Mouse (Mus musculus) lung, postnatal 0 days (tissue): ENCODE measurements around the gene Blnk. TPM values are rescaled to one million over a fixed set of nuclear protein-coding genes. Genes with fewer than 3 reads are reported as not detected.

ENCODE experiments used
- ATAC-seq: fragments of 200-750 bp; cut with Nextera tagmentation; 2 replicates; pipeline ENCODE4 v1.8.0; 2017; ENCODE audit warnings: moderate library complexity
- DNase-seq: peaks from one replicate; pipeline ENCODE4 v3.0.0-alpha.2; 2016; ENCODE audit warnings: low spot score
- H3K27ac ChIP-seq: fragments of 300-500 bp; sonication (generic); 2 replicates; pipeline ENCODE4 v1.5.1; 2014; ENCODE audit warnings: antibody characterized with exemption, mild to moderate bottlenecking, low read length, mixed read lengths
- H3K27me3 ChIP-seq: fragments of 300-500 bp; sonication (generic); replicated peaks from 2 replicates; pipeline ENCODE4 v1.6.1; 2014; ENCODE audit warnings: low read length, mixed read lengths; ENCODE audit not compliant: insufficient read depth
- H3K36me3 ChIP-seq: fragments of 300-500 bp; sonication (generic); 2 replicates; pipeline ENCODE4 v1.6.1; 2014; ENCODE audit warnings: low read length, mixed read lengths; ENCODE audit not compliant: insufficient read depth
- H3K4me1 ChIP-seq: fragments of 300-500 bp; sonication (generic); 2 replicates; pipeline ENCODE4 v1.6.1; 2014; ENCODE audit warnings: antibody characterized with exemption, low read depth, low read length, mixed read lengths; ENCODE audit not compliant: insufficient read depth
- H3K4me2 ChIP-seq: fragments of 300-500 bp; sonication (generic); replicated peaks from 2 replicates; pipeline ENCODE4 v1.6.1; 2014; ENCODE audit warnings: low read depth, mild to moderate bottlenecking, low read length, moderate library complexity, mixed read lengths
- H3K4me3 ChIP-seq: fragments of 300-500 bp; sonication (generic); 2 replicates; pipeline ENCODE4 v1.5.1; 2014; ENCODE audit warnings: low read depth, low read length
- H3K9ac ChIP-seq: fragments of 300-500 bp; sonication (generic); replicated peaks from 2 replicates; pipeline ENCODE4 v1.6.1; 2014; ENCODE audit warnings: low read depth, mild to moderate bottlenecking
- H3K9me3 ChIP-seq: fragments of 300-500 bp; sonication (generic); 2 replicates; pipeline ENCODE4 v1.6.1; 2016; ENCODE audit warnings: low read length, mixed read lengths
- CTCF ChIP-seq: IDR thresholded peaks from 2 replicates; pipeline ENCODE4 v1.5.1; 2016; ENCODE audit warnings: antibody characterized with exemption, mild to moderate bottlenecking
- EP300 ChIP-seq: IDR thresholded peaks from 2 replicates; pipeline ENCODE4 v1.6.1; 2016; ENCODE audit warnings: antibody characterized with exemption, mild to moderate bottlenecking, control low read depth
- WGBS: fragments of 180-500 bp; shearing (Covaris S2); extraction: QIAGEN DNeasy Blood & Tissue Kit; methylation state at CpG from one replicate; pipeline ENCODE4 v1.1.7; 2014; 5-methylcytosine and 5-hydroxymethylcytosine counted together
- polyA plus RNA-seq: library from polyadenylated mRNA; unstranded; fragments of >200 nt; fragmentation: Nextera tagmentation; extraction: Ambion mirVana; gene quantifications from 2 replicates; pipeline ENCODE4 v1.2.1, GENCODE M21; 2015

Blnk gene
- polyA plus RNA-seq, 1 experiment from 2014 or later: 0.58 TPM

GRCm38 (mm10) chr19:41015951-41016716 is 21.8 kb upstream of the Blnk start:
- no peak overlapping the region for H3K9ac ChIP-seq
- no peak overlapping the region for H3K27ac ChIP-seq
- no peak overlapping the region for H3K4me3 ChIP-seq
- H3K27me3 ChIP-seq: no peaks in the 10 kb centered on the region
- no peak for TF ChIP-seq EP300
- TF ChIP-seq CTCF: peak; percentile 78
- no peaks in the 10 kb centered on the region for H3K36me3 ChIP-seq
- DNase-seq (peak; percentile 79), ATAC-seq (peak; percentile 41)
- H3K4me1 ChIP-seq: no peaks in the 10 kb centered on the region
- no peak overlapping the region; the same call in 1 of the 2 replicates for H3K4me2 ChIP-seq
- 16% methylated on average over 14 of the region's 14 CpGs for WGBS
- H3K9me3 ChIP-seq: no peaks in the 10 kb centered on the region

GRCm38 (mm10) chr19:41014003-41014402 is 19.7 kb upstream of the Blnk start:
- 12% methylated on average over 9 of the region's 9 CpGs for WGBS
- no peak overlapping the region for H3K4me2 ChIP-seq
- H3K4me1 ChIP-seq: no peaks in the 10 kb centered on the region
- H3K9me3 ChIP-seq: no peaks in the 10 kb centered on the region
- no peak overlapping the region for H3K4me3 ChIP-seq
- TF ChIP-seq CTCF: no peak
- TF ChIP-seq EP300: no peak
- no peaks in the 10 kb centered on the region for H3K27me3 ChIP-seq
- no peaks in the 10 kb centered on the region for H3K36me3 ChIP-seq
- ATAC-seq (no peak), DNase-seq (no peak)
- H3K9ac ChIP-seq: no peak overlapping the region
- H3K27ac ChIP-seq: no peak overlapping the region

DNA sequence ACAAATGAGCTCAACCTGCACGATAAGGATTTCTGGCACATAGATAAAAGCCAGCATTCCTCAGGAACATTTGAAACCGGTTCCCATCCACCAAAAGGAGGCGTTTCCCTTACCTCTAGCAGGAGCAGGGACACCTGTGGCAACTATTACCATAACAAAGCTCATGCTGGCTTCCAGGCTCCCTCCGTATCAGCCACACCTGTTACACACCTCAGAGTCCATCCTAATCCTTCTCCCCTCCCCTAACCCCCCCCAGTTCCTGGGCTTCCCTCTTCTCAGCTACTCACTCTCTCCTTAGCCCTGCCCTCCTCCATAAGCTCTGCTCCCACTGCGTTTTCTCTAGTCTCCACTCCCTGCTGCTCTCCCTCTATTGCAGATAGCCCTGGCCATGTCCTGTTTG is 19.3 kb upstream of the Blnk start:
- Histone ChIP-seq H3K27ac (no peak overlapping the region), H3K36me3 (no peaks in the 10 kb centered on the region), H3K4me1 (no peaks in the 10 kb centered on the region), H3K9me3 (no peaks in the 10 kb centered on the region), H3K9ac (no peak overlapping the region), H3K4me2 (no peak overlapping the region), H3K27me3 (no peaks in the 10 kb centered on the region), H3K4me3 (no peak overlapping the region)
- WGBS: 3% methylated on average over 5 of the region's 5 CpGs
- peak; percentile 32 for ATAC-seq
- no peak for DNase-seq
- TF ChIP-seq EP300 (no peak), CTCF (no peak)

DNA sequence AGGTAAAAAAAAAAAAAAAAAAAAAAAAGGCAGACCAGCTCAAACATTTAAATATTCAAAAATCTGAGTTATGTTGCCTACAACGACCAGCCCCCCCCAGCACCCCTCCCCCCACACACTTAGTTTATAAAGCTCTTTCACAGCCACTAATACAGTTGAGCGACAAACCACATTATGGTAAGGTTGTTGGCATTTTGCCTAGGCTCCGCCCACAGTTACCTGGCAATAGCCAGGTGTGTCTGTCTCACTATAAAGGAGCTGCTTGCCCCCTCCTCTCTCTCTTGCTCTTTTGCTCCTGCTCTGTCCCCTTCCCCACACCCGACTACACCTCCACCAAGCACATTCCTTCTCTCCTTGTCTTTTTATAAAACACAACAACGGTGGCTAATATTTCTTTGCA is 17.3 kb upstream of the Blnk start:
- H3K36me3 ChIP-seq: no peaks in the 10 kb centered on the region
- no peak overlapping the region for H3K4me3 ChIP-seq
- H3K4me1 ChIP-seq: peaks cover 3% of the 10 kb centered on the region; the same call in 1 of the 2 replicates
- no peak overlapping the region for H3K27ac ChIP-seq
- DNase-seq (no peak), ATAC-seq (no peak)
- TF ChIP-seq EP300 (no peak), CTCF (no peak)
- no peaks in the 10 kb centered on the region for H3K27me3 ChIP-seq
- 23% methylated on average over 5 of the region's 5 CpGs for WGBS
- H3K4me2 ChIP-seq: no peak overlapping the region
- H3K9me3 ChIP-seq: no peaks in the 10 kb centered on the region
- H3K9ac ChIP-seq: no peak overlapping the region

DNA sequence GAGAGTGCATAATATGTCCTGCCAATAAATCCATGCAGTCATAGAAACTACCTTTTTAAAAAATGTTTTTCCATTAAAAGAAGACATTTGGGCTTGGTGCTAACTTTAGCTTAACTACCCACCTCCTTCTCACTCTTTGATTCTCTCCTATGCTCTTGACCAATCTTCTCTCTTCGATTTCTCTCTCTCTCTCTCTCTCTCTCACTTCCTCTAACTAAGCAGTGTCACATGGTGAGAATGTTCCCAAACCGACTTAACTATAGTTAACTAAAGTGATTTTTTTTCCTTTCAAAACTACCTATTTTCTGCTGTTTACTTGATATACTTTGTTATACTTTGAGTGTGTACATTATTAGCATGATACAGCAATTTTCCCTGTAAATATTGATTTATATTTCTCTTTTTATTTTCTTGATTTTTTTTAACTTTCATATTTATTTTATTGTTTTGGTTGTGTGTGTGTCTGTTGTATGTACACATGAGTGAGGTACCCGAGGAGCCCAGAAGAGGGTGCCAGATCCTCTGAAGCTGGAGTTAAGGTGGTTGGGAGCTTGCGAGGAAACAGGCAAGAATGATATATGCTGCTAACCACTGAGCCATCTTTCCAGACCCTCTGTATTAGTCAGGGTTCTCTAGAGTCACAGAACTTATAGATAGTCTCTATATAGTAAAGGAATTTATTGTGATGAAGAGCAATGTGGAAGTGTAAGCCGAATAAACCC is 14.5 kb upstream of the Blnk start:
- H3K9ac ChIP-seq: no peak overlapping the region
- 88% methylated on average over 5 of the region's 5 CpGs for WGBS
- H3K4me3 ChIP-seq: no peak overlapping the region
- no peak overlapping the region for H3K27ac ChIP-seq
- no peaks in the 10 kb centered on the region for H3K27me3 ChIP-seq
- ATAC-seq: no peak
- no peaks in the 10 kb centered on the region for H3K9me3 ChIP-seq
- peaks cover 3% of the 10 kb centered on the region; the same call in 1 of the 2 replicates for H3K4me1 ChIP-seq
- H3K36me3 ChIP-seq: no peaks in the 10 kb centered on the region
- no peak for DNase-seq
- TF ChIP-seq CTCF (no peak), EP300 (no peak)
- no peak overlapping the region for H3K4me2 ChIP-seq

DNA sequence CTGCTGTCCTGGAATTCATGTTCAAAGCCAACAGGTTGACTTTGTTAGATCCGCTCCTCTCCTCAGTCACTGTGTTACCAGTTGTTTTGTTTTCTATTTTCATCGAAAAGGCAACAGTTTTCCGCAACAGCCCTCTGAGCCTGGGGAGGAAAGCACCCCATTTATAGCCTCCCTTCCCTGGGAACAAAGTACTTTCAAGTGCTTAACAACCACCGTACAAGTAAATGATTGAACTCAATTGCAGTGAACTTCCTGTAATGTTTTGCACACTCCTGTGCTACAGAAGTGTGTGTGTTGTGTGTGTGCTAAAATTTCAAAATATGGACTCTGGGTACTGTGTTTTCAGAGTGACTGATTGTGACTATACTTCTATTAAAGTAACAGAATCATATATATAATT is 13.4 kb upstream of the Blnk start:
- Histone ChIP-seq H3K9ac (no peak overlapping the region), H3K4me3 (no peak overlapping the region), H3K27ac (no peak overlapping the region), H3K36me3 (no peaks in the 10 kb centered on the region), H3K27me3 (no peaks in the 10 kb centered on the region), H3K4me1 (peaks cover 3% of the 10 kb centered on the region; the same call in 1 of the 2 replicates), H3K9me3 (no peaks in the 10 kb centered on the region), H3K4me2 (no peak overlapping the region)
- WGBS: 56% methylated on average over 4 of the region's 4 CpGs
- TF ChIP-seq CTCF: no peak
- DNase-seq (no peak), ATAC-seq (no peak)
